Mouse (Mus musculus): ENCODE results near the gene Efcab8. TPM values are rescaled to one million over a fixed set of nuclear protein-coding genes. Genes with fewer than 3 reads are reported as not detected.
"Not testable (repeated sequence)": the region's sequence is repeated elsewhere in the genome, so short reads cannot be mapped to it uniquely, and the experiment has no call there.

The Efcab8 gene
- total RNA-seq, 2 experiments from 2014 or later = not detected

DNA sequence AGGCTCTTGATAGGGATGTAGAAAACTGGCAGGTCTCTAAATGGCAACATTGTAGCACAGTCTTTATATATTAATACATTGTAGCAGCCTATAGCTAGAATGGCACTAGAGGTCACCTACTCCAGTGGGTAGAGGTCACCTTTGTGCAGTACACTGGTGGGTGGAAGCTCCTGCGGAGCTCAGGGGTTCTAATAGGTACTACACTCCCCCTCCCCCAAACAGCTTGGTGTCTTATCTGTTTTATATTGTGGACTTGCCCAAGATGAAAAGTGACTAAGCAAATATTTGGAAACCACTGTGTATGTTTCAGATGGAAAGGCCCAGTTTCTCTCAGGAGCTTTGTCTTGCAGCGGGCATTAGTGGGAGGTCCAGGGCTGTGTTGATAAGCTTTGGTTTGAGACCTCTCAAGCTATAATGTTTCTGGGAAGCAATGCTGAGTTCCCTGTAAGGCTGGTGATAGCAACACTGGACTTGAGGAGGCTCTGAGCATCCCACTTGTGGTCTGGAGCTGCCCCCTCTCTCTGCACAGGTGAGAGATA, 42.3 kb downstream of the Efcab8 start:
- no peak for DNase-seq
- intact Hi-C loops (cut with DNase I) = no loop called here

DNA sequence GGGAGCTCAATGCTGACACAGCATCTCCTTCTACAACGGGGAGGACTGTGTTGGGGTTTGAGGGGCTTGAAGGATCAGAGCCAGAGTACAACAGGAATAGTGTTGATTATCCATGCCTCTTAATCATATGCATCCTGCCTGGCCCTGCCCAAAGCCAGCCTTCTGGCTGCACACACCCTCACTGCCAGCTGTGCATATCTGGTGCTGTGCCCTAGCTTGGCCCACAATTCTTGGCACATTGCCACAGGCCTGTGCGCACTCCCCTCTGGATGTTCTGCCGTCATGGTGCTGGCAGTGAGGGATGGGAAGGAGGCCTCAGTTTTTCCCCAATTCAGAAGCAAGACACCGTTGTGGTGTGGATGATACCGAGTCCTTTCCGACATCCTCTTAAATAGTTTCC, 44.9 kb downstream of the Efcab8 start:
- intact Hi-C loops (cut with DNase I) = no loop called here
- peak; percentile 21 to 43 for DNase-seq

DNA sequence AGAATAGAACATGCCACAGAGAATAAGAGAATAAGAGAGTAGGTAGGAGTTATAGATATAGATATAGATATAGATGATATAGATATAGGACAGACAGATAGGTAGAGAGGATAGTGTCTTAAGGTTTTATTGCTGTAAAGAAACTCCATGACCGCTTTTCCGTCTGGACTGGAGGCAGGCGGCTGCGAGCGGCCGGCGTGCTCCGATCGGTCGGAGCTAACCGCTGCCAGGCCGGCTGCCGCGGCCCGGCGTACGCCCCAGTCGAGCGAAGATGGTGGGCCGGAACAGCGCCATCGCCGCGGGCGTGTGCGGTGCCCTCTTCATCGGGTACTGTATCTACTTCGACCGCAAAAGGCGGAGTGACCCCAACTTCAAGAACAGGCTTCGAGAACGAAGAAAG, 46.2 kb downstream of the Efcab8 start:
- not testable (repeated sequence) for DNase-seq

DNA sequence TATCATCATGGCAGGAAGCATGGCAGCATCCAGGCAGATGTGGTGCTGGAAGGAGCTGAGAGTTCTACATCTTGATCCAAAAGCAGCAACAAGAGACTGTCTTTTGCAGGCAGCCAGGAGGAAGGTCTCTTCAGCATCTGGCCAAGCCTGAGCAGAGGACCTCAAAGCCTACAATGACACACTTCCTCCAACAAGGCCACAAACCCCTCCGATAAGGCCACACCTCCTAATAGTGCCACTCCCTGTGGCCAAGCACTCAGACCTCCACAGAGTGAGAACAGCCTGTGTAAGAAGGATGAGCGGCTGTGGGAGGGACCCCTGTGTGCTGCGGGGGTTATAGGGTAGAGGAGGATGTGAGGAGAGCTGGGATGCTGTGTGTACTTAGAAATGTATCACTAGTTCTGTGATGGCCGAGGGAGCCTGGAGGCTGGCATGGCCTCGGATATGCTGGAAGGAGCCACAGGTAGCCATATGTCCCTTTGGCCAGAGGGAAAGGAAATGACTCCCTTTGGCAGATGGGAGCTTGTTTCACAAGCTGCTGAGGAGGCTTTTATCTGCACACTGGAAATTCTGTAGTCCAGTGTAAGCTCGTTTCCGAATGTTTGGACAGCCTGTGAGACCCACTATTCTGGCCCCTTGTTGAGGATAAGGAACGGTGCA, 47.6 kb downstream of the Efcab8 start:
- no peak for DNase-seq
- intact Hi-C loops (cut with DNase I) = no loop called here

More for the DNA sequence above, 46.2 kb downstream of the Efcab8 start:
- intact Hi-C loops (cut with DNase I) = not testable (repeated sequence)

DNA sequence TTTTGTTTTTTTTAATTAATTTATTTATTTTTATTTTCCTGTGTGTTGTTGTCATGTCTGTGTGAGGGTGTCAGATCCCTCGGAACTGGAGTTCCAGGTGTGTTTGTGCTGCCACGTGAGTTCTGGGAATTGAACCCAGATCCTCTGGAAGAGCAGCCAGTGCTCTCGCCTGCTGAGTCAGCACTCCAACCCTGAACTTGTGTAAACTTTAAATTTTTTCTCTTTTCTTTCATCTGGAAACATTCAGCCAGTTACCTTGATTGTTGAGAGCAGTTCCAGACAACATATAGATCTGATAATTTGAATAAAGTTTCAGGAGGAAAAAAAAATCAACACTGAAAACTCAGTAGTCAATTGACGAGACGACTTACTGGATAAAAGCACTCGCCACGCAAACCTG, 49.0 kb downstream of the Efcab8 start:
- intact Hi-C loops (cut with DNase I) = no loop called here
- DNase-seq = no peak

DNA sequence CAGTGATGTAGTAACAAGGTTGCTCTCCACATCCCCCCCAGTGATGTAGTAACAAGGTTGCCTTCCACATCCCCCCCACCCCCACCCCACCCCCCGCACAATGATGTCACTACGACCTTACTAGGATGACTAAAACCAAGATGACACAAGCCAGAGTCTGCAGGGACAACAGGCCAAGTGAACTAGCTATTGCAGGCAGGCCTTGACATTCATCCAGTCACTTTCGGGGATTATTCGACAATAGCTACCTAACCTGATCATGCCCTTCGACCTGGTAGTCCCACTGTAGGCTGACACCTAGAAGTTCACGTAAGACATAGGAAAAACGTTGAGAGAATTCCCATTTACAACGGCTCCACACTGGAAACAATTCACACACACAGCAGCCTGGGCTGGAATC, 53.6 kb downstream of the Efcab8 start:
- DNase-seq = no peak
- intact Hi-C loops (cut with DNase I) = no loop called here

DNA sequence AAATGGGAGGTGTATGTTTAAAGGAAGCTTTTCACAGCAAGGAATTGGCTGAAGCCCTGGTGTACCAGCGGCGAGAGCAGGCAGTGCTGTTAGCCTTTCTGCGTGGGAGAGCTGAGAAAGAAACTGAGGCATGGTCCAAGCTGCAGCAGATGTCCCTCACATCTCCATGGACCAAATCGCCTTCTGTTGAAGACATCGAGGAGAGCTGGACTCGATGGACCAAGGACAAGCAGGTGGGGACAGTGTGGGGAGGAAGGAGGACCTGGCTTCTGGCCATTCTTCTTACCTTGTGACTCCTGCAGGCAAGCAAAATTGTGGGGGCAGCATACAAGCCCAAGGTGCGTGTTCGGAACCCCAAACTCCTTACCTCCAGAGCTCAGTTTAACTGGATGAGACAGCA, 63.1 kb downstream of the Efcab8 start:
- intact Hi-C loops (cut with DNase I) = no loop called here
- DNase-seq = no peak

DNA sequence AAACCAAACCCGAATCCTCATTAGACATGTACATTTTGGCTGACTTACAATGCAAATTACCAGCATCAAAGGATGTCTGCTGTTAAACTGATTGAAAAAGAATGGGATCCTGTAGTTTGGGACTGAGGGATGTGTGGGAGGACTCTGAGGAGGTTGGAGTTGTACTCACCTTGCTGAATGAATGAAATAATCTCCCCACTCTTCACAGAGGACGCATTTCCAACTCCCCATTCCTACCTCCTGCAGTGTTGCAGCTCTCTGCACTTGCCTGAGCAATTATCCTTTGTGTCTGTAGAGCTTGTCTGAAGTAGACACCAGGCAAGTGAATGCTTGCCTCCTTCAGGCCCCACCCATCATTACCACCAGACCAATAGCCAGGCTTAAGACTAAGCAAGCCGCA, 68.7 kb downstream of the Efcab8 start:
- intact Hi-C loops (cut with DNase I) = no loop called here
- DNase-seq = no peak

DNA sequence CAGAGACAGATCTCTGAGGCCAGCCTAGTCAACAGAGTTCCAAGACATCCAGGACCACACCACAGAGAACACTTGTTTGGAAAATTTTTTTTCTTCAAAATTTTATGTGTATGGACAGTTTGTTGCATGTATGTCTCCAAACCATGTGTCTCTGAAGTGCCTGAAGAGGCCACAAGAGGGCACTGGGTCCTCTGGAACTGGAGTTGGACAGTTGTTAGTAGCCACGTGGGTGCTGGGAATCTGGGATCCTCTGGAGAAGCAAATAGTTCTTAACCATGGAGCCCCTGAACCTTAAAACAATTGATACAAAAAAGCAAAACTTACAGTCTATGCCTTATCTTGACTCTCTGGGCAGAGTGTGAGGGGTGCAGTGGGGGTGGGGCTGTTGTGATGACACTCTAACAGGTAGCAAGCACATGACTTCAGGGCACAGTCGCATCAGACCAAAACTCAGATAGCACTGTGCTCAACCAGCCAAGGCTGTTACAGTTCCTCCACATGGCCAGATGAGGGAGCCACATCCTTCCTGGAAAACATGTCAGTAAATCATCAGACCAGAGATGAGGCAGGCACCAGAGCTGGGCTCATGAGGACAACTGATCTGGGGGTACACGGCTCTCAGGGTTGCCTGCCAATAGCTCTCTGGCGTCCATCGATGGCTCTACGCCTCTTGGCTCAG, 70.8 kb downstream of the Efcab8 start:
- intact Hi-C loops (cut with DNase I) = loop anchor here (1.0 to 5.0 kb wide), 3 partner anchors 43 to 182 kb away; no protein-coding TSS in a partner anchor
- peak in 1 of 2 experiments; percentile 10 for DNase-seq

DNA sequence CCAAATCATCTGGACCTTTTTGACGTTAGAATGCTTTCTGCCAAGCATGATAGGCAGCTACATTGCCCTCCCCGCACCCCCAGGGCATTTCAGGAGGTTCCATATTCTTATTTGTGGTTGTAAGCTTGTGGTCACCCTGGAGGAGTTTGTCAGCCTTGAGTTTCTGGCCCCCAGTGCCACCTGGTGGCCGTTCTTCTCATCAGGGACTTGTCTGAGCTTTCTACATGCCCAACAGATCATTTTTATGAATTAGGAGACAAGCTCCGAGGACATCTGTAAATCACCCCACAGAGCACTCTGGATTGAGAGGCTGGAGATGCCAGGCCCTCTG, 71.3 kb downstream of the Efcab8 start:
- intact Hi-C loops (cut with DNase I) = loop anchor here (1.0 to 5.0 kb wide), 3 partner anchors 44 to 183 kb away; no protein-coding TSS in a partner anchor
- DNase-seq = peak; percentile 64 to 73

DNA sequence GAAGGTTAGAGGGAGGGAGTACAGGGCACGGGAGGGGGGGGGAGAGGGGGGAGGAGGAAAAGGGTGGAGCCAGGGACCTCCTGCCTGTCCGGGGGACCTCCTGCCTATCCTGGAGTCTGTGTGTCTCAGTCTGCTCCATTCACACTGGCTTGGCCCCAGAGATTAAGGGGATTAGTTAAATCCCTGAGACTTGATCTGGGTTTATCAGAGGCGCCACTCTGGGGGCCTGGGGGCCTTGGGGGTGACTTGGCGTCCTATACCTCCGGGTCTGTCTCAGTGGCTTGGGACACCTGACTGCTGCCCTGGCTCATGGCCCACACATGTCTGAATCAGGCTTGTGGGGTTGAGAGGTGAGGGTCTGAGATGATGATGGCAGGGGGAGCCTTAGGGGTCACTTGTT, 73.8 kb downstream of the Efcab8 start:
- intact Hi-C loops (cut with DNase I) = loop anchor here (5.0 kb wide), 1 partner anchor 46 kb away; no protein-coding TSS in a partner anchor
- no peak for DNase-seq

DNA sequence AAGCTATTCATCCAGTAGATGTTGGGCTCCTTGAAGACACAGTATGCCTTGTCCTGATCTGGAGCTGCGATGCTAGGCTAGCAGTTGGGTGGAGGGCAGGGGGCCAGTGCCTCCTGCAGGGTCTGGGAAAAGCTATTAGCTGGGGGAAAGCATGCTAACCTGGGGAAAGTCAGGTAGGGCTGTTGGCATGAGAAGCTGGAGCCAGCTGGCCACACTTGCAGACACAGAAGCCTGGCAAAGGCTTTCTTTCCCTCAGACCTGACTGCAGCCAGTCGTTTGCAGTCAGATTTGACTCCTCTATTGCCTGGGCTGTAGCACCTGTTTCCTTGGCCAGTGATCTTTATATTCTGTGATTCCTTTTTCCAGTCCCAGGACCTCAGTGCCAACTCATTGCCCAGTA, 79.8 kb downstream of the Efcab8 start:
- DNase-seq = no peak
- intact Hi-C loops (cut with DNase I) = no loop called here

DNA sequence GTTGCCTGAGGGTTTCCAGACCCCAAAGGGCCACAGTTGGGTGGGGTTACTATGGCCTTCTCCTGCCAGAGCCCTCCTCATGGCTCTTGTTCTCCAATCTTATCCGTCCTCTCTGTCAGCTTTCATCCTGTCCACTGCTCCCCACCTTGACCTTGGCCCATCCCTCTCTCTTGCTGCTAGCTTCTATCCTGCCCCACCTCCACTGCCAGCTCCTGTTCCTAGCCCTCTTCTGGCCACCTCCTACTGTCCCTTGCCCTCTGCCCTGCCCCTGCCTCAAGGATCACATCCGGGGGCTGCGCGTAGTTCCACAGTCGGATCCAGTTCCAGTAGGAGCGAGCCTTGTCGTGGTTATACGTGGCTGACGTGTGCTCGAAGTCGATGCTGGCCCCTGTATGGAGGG, 80.6 kb downstream of the Efcab8 start:
- DNase-seq = no peak
- intact Hi-C loops (cut with DNase I) = no loop called here

DNA sequence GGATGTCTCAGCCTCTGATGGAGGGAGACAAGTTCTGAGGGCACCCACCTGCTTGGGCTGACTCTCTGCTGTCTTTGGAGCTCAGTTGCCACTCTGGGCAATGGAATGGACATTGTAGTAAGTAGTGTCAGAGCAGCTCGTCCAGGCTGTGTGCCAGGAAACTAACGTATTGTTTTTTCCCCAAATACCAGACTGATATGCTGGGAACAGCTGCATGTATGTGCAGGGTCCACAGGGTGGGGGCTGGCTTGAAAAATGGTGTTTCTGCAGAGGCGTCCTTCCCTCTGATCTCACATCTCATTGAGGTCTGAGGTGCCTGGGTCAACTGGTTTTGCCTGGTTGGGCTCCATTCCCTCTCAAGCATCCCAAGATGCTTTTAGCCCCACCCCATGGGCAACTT, 81.0 kb downstream of the Efcab8 start:
- no peak for DNase-seq

DNA sequence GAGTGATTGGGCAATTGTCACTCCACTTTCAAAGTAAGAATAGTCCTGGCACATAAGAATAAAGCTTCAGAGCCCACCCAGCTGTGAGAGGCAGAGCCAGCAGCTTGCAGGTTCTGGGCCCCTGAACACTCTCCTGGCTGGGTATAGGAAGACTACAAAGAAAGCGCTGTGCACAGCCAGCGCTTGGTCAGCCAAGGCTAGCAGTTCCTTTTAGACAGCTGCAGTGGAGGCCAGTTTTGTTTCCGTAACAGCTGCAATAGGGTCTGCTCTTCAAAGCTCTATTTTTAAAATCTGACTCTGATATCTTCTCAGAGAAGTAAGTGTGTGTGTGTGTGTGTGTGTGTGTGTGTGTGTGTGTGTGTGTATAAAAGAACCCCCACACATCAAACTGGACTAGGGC, 82.2 kb downstream of the Efcab8 start:
- intact Hi-C loops (cut with DNase I) = no loop called here
- no peak for DNase-seq

More for the DNA sequence above, 81.0 kb downstream of the Efcab8 start:
- intact Hi-C loops (cut with DNase I) = no loop called here

DNA sequence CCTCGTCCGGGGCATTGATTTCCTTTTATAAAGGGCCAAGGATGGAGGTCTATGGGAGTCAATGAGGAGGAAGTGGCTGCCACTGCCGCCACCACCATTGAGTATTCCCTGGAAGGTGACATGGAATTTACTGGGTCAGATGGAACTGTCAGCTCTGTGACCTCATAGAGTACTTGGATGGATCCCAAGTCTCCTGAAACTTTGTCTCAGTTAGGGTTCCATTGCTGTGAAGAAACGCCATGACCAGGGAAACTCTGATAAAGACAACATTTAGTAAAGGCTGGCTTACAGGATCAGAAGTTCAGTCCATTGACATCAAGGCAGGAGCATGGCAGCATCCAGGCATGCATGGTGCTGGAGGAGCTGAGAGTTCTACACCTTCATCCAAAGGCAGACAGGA, 91.3 kb downstream of the Efcab8 start, which contains the start of gene Sun5:
Gene Sun5 (minus strand): TSS at position 101 of the 400 bp plus-strand sequence.
- intact Hi-C loops (cut with DNase I) = no loop called here
- no peak for DNase-seq

DNA sequence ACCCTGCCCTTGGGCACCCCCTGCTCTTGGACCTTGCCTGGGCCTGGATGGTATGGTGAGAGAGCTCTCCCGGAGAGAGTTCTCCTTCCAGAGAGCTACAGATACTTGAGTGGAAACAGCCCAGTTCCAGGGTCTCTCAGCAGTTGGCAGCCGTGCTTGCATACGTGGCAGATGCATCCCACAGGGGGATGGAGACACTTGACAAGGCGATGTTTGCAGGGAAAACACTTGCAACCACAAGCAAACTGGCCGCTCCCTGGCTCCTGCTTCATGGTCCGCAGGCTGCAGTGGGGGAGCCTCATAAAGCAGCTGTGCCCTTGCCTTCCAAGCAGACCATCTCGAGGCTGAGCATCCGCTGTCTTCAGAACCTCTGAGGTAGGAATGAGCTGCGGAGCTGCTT, 95.0 kb downstream of the Efcab8 start, which contains the start of gene Bpifb2:
Gene Bpifb2 (plus strand): TSS at position 301 of the 400 bp plus-strand sequence.
- intact Hi-C loops (cut with DNase I) = no loop called here
- no peak for DNase-seq

Other genes starting within 250 kb of the Efcab8 start
- gene Nol4l, start 250.0 kb upstream of the Efcab8 start, total RNA-seq (2021) = 1 to 10 TPM; 6.2 to 6.4 TPM
- gene Commd7, start 147.2 kb upstream of the Efcab8 start, total RNA-seq (2021) = 10 to 100 TPM; 15.6 to 15.7 TPM
- gene Dnmt3b, start 130.5 kb upstream of the Efcab8 start, total RNA-seq (2021) = 1 to 10 TPM; 1.9 to 2.1 TPM
- not detected for gene Dnmt3c, start 83.3 kb upstream of the Efcab8 start, total RNA-seq (2021)
- 10 to 100 TPM; 70.1 to 86.8 TPM for gene Mapre1, start 38.7 kb upstream of the Efcab8 start, total RNA-seq (2021)
- not detected for gene Sun5, start 91.2 kb downstream of the Efcab8 start, total RNA-seq (2021)
- not detected for gene Bpifb2, start 95.1 kb downstream of the Efcab8 start, total RNA-seq (2021)
- not detected for gene Bpifb6, start 120.5 kb downstream of the Efcab8 start, total RNA-seq (2021)
- gene Bpifb3, start 138.3 kb downstream of the Efcab8 start, total RNA-seq (2021) = not detected
- gene Bpifb4, start 158.3 kb downstream of the Efcab8 start, total RNA-seq (2021) = not detected
- gene Bpifa6, start 195.0 kb downstream of the Efcab8 start, total RNA-seq (2021) = not detected
- not detected for gene Bpifa2, start 228.3 kb downstream of the Efcab8 start, total RNA-seq (2021)